Mouse (Mus musculus) intestine, postnatal 0 days (tissue): ENCODE data around the gene Pcbp4. TPM values are rescaled to one million over a fixed set of nuclear protein-coding genes. Genes with fewer than 3 reads are reported as not detected.
"Not testable (repeated sequence)": the region's sequence is repeated elsewhere in the genome, so short reads cannot be mapped to it uniquely, and the experiment has no call there.

Experiments
- ATAC-seq: fragments of 200-750 bp; cut with Nextera tagmentation; 2 replicates; pipeline ENCODE4 v1.8.0; 2017; ENCODE audit warnings: mild to moderate bottlenecking, moderate TSS enrichment, moderate library complexity
- H3K27ac ChIP-seq: fragments of 300-500 bp; sonication (generic); 2 replicates; pipeline ENCODE4 v1.5.1; 2014; ENCODE audit warnings: mild to moderate bottlenecking, low read depth, low read length, moderate library complexity
- H3K27me3 ChIP-seq: fragments of 300-500 bp; sonication (generic); replicated peaks from 2 replicates; pipeline ENCODE4 v1.6.1; 2014; ENCODE audit warnings: low read length, mixed read lengths; ENCODE audit not compliant: control insufficient read depth, insufficient read depth
- H3K36me3 ChIP-seq: fragments of 300-500 bp; sonication (generic); 2 replicates; pipeline ENCODE4 v1.6.1; 2014; ENCODE audit warnings: mild to moderate bottlenecking, moderate library complexity; ENCODE audit not compliant: control insufficient read depth, insufficient read depth
- H3K4me1 ChIP-seq: fragments of 300-500 bp; sonication (generic); replicated peaks from 2 replicates; pipeline ENCODE4 v1.6.1; 2014; ENCODE audit warnings: antibody characterized with exemption, low read length, mixed read lengths; ENCODE audit not compliant: control insufficient read depth, insufficient read depth
- H3K4me2 ChIP-seq: fragments of 300-500 bp; sonication (generic); replicated peaks from 2 replicates; pipeline ENCODE4 v1.6.1; 2014; ENCODE audit warnings: low read depth, mild to moderate bottlenecking, moderate library complexity
- H3K4me3 ChIP-seq: fragments of 300-500 bp; sonication (generic); 2 replicates; pipeline ENCODE4 v1.5.1; 2014; ENCODE audit warnings: low read depth, low read length
- H3K9ac ChIP-seq: fragments of 300-500 bp; sonication (generic); 2 replicates; pipeline ENCODE4 v1.6.1; 2014; ENCODE audit warnings: mild to moderate bottlenecking, low read depth, low read length
- H3K9me3 ChIP-seq: fragments of 300-500 bp; sonication (generic); 2 replicates; pipeline ENCODE4 v1.6.1; 2016; ENCODE audit warnings: mixed run types; ENCODE audit not compliant: control insufficient read depth
- CTCF ChIP-seq: sonication (generic); IDR thresholded peaks from 2 replicates; pipeline ENCODE4 v1.5.1; 2016; ENCODE audit warnings: low read depth, mild to moderate bottlenecking, control low read depth, antibody characterized with exemption, moderate library complexity
- WGBS: fragments of 180-500 bp; shearing (Covaris S2); extraction: QIAGEN DNeasy Blood & Tissue Kit; methylation state at CpG from one replicate; pipeline ENCODE4 v1.1.7; 2014; 5-methylcytosine and 5-hydroxymethylcytosine counted together
- polyA plus RNA-seq: library from polyadenylated mRNA; unstranded; fragments of >200 nt; fragmentation: Nextera tagmentation; extraction: Ambion mirVana; gene quantifications from 2 replicates; pipeline ENCODE4 v1.2.1, GENCODE M21; 2015

Pcbp4 gene
- polyA plus RNA-seq, 1 experiment from 2014 or later = 15.7 TPM

DNA sequence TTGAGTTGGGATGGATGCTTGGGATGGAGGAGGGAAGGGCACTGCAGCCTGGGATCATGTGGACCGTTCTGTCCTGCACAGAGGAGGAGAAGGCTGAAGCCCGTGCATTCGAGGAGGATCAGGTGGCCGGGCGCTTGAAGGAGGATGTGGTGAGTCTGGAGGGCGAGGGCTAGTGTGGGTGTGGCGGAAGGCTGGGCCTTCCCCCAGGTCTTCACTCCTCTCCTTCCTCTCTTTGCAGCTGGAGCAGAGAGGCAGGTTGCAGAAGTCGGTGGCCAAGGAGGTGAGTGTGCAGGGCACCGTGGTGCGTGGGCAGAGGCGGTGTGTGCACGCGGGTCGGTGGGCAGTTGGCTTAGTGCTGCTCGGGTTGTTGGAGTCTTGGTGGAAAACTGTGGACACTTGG is 28.0 kb downstream of the Pcbp4 start:
- Histone ChIP-seq H3K27ac (no peak overlapping the region), H3K36me3 (peaks cover 65% of the 10 kb centered on the region), H3K9me3 (no peaks in the 10 kb centered on the region), H3K4me3 (no peak overlapping the region), H3K27me3 (no peaks in the 10 kb centered on the region), H3K9ac (no peak overlapping the region), H3K4me1 (peaks cover 5% of the 10 kb centered on the region; the same call in 1 of the 2 replicates), H3K4me2 (no peak overlapping the region)
- 91% methylated on average over 15 of the region's 15 CpGs for WGBS
- ATAC-seq = no peak
- no peak for TF ChIP-seq CTCF

DNA sequence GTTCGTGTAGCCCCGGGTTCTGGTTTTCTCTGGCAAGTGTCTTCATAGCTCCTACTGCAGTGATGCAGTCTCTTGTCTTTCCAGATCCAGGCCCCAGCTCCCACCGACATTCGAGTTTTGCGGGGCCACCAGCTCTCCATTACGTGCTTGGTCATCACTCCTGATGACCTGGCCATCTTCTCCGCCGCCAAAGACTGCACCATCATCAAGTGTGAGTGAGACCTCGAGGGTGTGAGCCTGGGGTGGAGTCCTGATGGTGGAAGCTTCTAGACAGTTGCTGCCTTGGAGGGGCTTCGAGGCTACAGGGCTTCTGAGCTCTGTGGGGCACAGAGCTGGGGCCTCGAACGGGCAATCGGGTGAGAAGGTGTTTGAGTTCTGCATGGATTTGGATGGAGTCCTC is 28.6 kb downstream of the Pcbp4 start:
- Histone ChIP-seq H3K27ac (no peak overlapping the region), H3K36me3 (peaks cover 68% of the 10 kb centered on the region), H3K9me3 (no peaks in the 10 kb centered on the region), H3K4me1 (no peaks in the 10 kb centered on the region), H3K9ac (no peak overlapping the region), H3K4me2 (no peak overlapping the region), H3K4me3 (no peak overlapping the region), H3K27me3 (no peaks in the 10 kb centered on the region)
- ATAC-seq = no peak
- WGBS = 93% methylated on average over 13 of the region's 13 CpGs
- TF ChIP-seq CTCF = no peak

DNA sequence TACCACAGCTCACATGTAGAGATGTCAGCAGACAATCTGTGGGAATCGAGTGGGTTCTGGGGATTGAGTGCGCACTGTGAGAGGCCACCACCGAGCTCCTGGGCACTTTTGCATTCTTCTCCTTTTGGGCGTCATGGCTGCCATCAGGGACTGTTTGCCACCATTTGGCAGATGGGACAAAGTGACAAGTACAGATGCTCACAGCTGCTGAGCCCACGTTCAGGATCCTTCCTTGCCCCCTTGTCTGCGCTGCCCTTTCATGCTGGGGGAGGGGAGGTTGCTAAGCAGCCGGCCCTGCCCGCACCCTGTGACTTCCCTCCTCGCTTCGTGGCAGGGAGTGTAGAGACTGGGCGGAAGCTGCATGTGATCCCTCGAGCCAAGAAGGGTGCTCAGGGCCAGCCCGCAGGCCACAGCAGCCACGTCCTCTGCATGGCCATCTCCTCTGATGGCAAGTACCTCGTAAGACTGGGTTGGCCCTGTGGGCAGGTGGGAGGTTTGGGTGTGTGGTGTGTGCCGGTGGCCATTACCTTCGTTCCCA is 29.6 kb downstream of the Pcbp4 start:
- Histone ChIP-seq H3K9me3 (no peaks in the 10 kb centered on the region), H3K36me3 (peaks cover 68% of the 10 kb centered on the region), H3K4me1 (no peaks in the 10 kb centered on the region), H3K9ac (no peak overlapping the region), H3K4me3 (no peak overlapping the region), H3K4me2 (no peak overlapping the region), H3K27ac (no peak overlapping the region), H3K27me3 (no peaks in the 10 kb centered on the region)
- 82% methylated on average over 17 of the region's 17 CpGs for WGBS
- no peak for ATAC-seq
- TF ChIP-seq CTCF = no peak

DNA sequence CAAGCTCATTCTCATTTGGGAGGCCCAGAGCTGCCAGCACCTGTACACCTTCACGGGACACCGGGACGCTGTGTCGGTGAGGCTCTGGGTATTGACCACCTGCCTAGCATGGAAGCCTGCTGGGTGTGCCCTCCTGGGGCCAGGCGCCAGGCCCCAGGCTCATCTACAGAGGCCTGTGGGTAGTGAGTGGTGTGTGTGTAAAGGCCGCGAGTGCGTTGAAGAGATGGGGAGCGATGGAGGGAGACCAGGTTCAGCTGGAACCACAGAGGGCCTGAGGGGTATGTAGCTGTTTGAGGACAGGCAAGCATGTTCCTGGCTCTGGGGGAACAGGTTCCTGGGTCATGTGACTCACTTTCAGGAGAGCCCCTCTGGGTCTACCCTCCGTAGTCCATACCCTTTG is 30.0 kb downstream of the Pcbp4 start:
- Histone ChIP-seq H3K27me3 (no peaks in the 10 kb centered on the region), H3K4me2 (no peak overlapping the region), H3K4me1 (no peaks in the 10 kb centered on the region), H3K36me3 (peaks cover 68% of the 10 kb centered on the region), H3K9ac (no peak overlapping the region), H3K9me3 (no peaks in the 10 kb centered on the region), H3K4me3 (no peak overlapping the region), H3K27ac (no peak overlapping the region)
- 94% methylated on average over 10 of the region's 10 CpGs for WGBS
- no peak for ATAC-seq
- TF ChIP-seq CTCF = no peak

DNA sequence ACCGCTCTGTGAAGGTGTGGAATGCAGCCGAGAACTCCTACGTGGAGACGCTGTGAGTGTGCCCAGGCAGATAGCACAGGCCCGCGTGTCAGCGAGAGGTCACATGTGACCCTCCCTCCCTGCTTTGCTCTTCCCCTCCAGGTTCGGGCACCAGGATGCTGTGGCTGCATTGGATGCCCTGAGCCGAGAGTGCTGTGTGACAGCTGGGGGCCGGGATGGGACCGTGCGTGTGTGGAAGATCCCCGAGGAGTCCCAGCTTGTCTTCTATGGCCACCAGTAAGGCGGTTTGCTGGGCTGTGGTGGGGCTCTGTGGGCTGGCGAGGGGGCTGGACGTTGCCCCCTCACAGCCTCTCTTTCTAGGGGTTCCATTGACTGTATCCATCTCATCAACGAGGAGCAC is 30.5 kb downstream of the Pcbp4 start:
- Histone ChIP-seq H3K4me1 (no peaks in the 10 kb centered on the region), H3K27ac (no peak overlapping the region), H3K27me3 (no peaks in the 10 kb centered on the region), H3K36me3 (peaks cover 68% of the 10 kb centered on the region), H3K4me3 (no peak overlapping the region), H3K9me3 (no peaks in the 10 kb centered on the region), H3K4me2 (no peak overlapping the region), H3K9ac (no peak overlapping the region)
- WGBS = 90% methylated on average over 17 of the region's 17 CpGs
- no peak for TF ChIP-seq CTCF
- ATAC-seq = no peak

DNA sequence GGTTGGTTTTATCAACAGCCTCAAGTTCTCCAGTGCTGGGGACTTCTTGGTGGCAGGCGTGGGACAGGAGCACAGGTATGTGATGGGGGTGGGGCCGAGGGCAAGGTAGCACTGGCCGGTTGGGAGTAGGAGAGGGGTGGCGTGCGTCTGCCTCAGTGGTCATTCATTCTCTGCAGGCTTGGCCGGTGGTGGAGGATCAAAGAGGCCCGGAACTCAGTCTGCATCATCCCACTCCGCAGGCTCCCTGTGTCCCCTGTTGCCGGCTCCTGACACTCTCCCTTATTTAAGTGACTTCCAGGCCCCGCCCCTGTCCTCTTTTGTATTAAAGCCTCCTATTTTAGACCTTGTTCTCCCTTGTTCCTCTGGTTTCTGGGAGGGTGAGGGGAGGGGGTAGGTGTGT is 32.0 kb downstream of the Pcbp4 start:
- 86% methylated on average over 10 of the region's 10 CpGs for WGBS
- H3K4me2 ChIP-seq = no peak overlapping the region
- ATAC-seq = no peak
- TF ChIP-seq CTCF = no peak
- H3K27ac ChIP-seq = no peak overlapping the region; the same call in 1 of the 2 replicates
- no peak overlapping the region for H3K9ac ChIP-seq
- H3K27me3 ChIP-seq = no peaks in the 10 kb centered on the region
- H3K4me3 ChIP-seq = no peak overlapping the region
- H3K36me3 ChIP-seq = peaks cover 56% of the 10 kb centered on the region
- no peaks in the 10 kb centered on the region for H3K9me3 ChIP-seq
- no peaks in the 10 kb centered on the region for H3K4me1 ChIP-seq

DNA sequence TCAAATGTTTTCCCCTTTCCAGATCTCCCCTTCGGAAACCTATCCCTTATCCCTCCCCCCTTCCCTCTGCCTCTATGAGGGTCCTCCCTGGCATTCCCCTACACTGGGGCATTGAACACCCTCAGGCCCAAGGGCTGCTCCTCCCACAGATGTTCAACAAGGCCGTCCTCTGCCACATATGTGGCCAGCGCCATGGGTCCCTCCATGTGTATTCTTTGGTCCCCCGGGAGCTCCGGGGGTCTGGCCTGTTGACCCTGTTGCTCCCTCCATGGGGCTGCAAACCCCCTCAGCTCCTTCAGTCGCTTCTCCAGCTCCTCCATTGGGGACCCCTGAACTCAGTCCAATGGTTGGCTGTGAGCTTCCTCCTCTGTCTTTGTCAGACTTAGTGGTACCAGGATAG is 34.5 kb downstream of the Pcbp4 start:
- H3K4me3 ChIP-seq, ATAC-seq, H3K4me1 ChIP-seq, H3K9me3 ChIP-seq, H3K27me3 ChIP-seq, H3K9ac ChIP-seq, H3K27ac ChIP-seq, H3K4me2 ChIP-seq: not testable (repeated sequence)
- WGBS = 88% methylated on average over 6 of the region's 6 CpGs
- H3K36me3 ChIP-seq = peaks cover 37% of the 10 kb centered on the region
